Mouse (Mus musculus) naive thymus-derived CD4-positive, alpha-beta T cell, adult 2 months (primary cell): ENCODE data around the gene 3110082J24Rik.
"Not testable (repeated sequence)": the region's sequence is repeated elsewhere in the genome, so short reads cannot be mapped to it uniquely, and the experiment has no call there.

Experiments used
- DNase-seq: peaks from one replicate; pipeline ENCODE4 v3.0.0-alpha.2; 2011; ENCODE audit warnings: low read depth

Gene 3110082J24Rik

DNA sequence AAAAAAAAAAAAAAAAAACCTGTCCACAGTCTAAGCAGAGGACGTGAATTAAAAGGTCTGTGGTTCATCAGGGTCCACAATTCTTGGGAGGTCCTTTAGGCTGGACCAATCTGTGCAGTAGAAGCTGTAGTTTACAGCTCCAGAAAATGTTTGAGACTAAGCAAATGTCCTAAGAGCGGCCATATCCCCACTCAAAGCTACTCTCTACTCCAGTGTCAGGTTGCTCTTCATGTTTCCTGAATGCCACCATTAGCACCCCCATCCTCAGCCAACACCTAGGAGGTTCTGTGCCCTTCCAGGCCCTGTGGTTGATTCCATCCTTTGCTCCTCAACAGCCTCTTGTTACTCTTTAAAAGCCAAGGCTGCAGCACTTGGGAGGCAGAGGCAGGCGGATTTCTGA, 33.5 kb downstream of the 3110082J24Rik start:
- DNase-seq, result no peak

DNA sequence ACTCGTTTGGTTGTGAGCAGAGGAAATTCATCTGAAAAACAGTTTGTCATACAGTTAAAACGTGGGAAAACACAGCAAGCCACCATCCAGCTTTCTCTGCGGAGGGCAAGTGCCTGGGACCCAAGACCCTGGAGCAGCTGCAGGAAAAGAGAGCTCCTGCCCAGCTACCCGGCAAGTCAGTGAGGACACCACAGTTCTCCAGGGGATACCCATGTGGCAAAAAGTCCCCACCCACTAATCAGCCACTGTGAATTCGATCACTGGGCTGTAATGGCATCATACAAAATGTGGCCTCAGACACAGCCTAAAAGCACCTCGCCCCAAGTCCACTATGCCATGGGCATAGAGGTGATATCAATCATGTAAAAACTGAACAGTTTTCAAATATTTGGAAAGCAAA, 34.2 kb downstream of the 3110082J24Rik start:
- DNase-seq, result no peak

- DNase-seq, result no peak
These were observed 38.2 kb downstream of the 3110082J24Rik start for GRCm38 (mm10) chr5:30067726-30068125.

DNA sequence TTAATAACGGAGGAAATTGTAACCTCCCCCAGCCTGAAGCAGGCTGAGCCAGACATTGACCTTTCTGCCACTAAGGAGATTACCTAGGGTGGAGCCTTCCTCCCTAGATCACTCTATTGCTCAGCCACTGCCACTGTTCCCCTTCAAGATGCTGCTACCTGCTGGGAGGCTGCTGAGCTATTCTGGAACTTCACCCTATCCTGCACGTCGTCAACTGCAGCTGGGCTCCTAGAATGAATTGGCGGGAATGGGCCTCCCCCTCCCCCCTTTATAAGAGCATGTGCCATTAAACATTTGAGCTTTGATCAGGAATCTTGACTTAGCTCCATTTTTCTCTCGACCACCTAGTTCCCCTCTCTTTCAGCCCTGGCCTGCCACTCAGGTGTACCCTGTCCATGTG, 46.3 kb downstream of the 3110082J24Rik start:
- not testable (repeated sequence) for DNase-seq

GRCm38 (mm10) chr5:30058216-30058731, 47.6 kb downstream of the 3110082J24Rik start:
- no peak for DNase-seq
